Mouse (Mus musculus): Measurements from ENCODE around the gene Olfr566.

Gene Olfr566

DNA sequence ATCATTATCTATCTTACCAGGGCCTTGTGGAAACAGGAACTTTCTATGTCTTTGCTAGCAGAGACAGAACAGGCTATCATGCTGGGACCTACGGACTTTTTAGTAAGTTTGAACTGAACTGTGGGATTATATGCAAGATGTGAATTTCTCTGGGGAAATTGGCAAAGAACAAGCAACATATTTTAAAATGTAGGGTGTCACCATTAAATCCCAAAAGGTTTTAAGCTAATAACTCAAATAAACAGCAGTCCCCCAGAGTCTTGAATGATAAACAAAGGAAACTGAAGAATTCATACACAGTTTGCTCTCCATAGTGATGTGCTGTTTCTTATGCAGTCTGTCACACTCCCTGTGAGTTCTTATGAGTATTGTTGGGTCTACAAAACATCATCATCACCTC is at the start of gene Olfr566:
Olfr566 (minus strand) TSS at position 101 of the 400 bp plus-strand sequence.
- no peak for DNase-seq

DNA sequence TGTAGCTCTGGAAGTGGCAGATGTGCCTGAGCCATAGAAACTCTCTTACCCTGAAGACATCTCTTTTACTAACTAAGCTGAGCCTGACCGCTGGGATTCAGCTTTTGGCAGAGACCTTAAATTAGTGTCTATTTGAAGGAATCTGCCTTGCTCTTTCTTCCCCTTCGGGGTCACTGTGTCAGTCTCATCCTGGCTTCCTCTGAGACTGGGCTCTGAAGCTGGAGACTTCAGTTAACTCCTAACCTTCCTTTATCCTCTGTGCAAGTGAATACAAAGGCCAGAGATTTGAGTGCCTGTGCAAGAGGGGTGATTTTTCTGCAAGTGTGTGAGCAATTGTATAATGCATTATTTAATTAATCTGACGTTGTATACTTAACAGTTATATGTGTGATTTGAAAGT is 32.2 kb upstream of the Olfr566 start, which contains the start of gene Olfr569:
Olfr569 (minus strand) TSS at position 101 of the 400 bp plus-strand sequence.
- DNase-seq, result no peak

DNA sequence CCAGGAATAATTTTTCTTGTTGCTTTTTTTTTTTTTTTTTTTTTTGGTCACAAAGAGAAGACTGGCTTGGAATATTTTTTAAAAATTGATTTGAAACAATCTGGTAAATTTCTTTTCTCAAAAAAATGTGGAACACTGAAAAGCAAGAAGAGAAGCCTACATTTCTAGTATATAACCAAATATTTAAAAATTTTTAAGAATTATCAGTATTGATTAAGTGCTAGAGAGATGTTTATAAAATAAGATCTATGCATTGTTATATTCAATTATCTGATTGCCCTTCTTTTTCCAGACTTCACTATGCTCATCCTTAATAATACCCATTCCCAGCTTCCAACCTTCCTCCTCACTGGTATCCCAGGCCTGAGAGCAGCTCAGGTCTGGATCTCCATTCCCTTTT is 18.3 kb upstream of the Olfr566 start, which contains the start of gene Olfr568:
Olfr568 (plus strand) TSS at position 301 of the 400 bp plus-strand sequence.
- no peak for DNase-seq

DNA sequence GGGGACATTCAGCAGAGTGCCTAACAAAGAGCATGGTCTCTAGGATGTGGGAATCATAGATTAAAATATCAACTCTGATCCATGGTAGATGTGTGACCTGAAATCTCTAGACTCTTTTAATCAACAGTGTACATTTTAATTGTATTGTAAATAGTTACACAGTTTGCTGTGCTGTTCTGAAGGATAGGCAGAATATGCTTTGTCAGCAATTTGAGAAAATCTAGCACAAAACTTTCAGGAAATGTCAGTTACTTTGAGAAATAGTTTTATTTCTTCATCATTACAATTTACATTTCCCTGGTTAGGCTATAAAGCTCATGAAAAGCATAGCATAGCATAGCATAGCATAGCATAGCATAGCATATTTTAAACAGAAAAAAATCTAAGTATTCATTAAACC is 2.8 kb downstream of the Olfr566 start:
- no peak for DNase-seq
